22 mouse cellular contexts compared by ENCODE assay signal in genomic region chr1:89998696-89999095, GRCm38 (mm10). TPM values are rescaled to one million over a fixed set of nuclear protein-coding genes. Genes with fewer than 3 reads are reported as not detected.
DNase-seq lines count a peak whose midpoint lies in the region; ATAC-seq and TF ChIP-seq lines count a peak whose summit lies in the region.
"Had no signal": no experiment of that assay in that cellular context is flagged by ENCODE, and none has a peak within 500 bp of the region (broad histone marks: within the 10 kb centered on the region; RNA-seq: fewer than 3 reads in every experiment).

No protein-coding gene starts in this region.

- H3K4me2 ChIP-seq in heart, embryonic 13.5 days: peak overlapping the region; percentile 41
- no peak overlapping the region for H3K4me2 ChIP-seq in neural tube, embryonic 15.5 days
- H3K4me2 ChIP-seq: embryonic facial prominence, embryonic 12.5 days; forebrain, embryonic 15.5 days; hindbrain, embryonic 15.5 days had no signal

- WGBS in heart, adult 2 months: 75% methylated on average over 2 of the region's 2 CpGs
- 36% methylated on average over 2 of the region's 2 CpGs for WGBS in heart, embryonic 13.5 days
- WGBS in neural tube, embryonic 15.5 days: 70% methylated on average over 2 of the region's 2 CpGs

- no peak overlapping the region for H3K9ac ChIP-seq in heart, adult 2 months (ENCODE audit: low read depth, low read length)
- no peak overlapping the region for H3K9ac ChIP-seq in heart, embryonic 13.5 days
- H3K9ac ChIP-seq in neural tube, embryonic 15.5 days (replicated peaks): no peak overlapping the region
- H3K9ac ChIP-seq: embryonic facial prominence, embryonic 12.5 days; forebrain, embryonic 15.5 days; hindbrain, embryonic 15.5 days had no signal

- H3K27me3 ChIP-seq in heart, adult 2 months (ENCODE audit: control insufficient read depth, insufficient read depth, low read length): no peaks in the 10 kb centered on the region
- H3K27me3 ChIP-seq in heart, embryonic 13.5 days (replicated peaks): peaks cover 19% of the 10 kb centered on the region
- peaks cover 20% of the 10 kb centered on the region for H3K27me3 ChIP-seq in neural tube, embryonic 15.5 days (replicated peaks)

- H3K9me3 ChIP-seq in heart, embryonic 13.5 days: no peaks in the 10 kb centered on the region
- no peaks in the 10 kb centered on the region for H3K9me3 ChIP-seq in neural tube, embryonic 15.5 days (replicated peaks)
- H3K9me3 ChIP-seq: embryonic facial prominence, embryonic 12.5 days; forebrain, embryonic 15.5 days; hindbrain, embryonic 15.5 days had no signal

- TF ChIP-seq CTCF in heart, adult 2 months (IDR thresholded peaks at IDR 0.05): no peak

- intact Hi-C loops in heart, adult 2 months (cut with DNase I): no loop called here
- intact Hi-C loops in heart, postnatal 36 days (cut with DNase I): no loop called here

- H3K36me3 ChIP-seq in heart, adult 2 months (ENCODE audit: control insufficient read depth, insufficient read depth, low read length): peaks cover 2% of the 10 kb centered on the region; the same call in 1 of the 2 replicates
- H3K36me3 ChIP-seq in heart, embryonic 13.5 days: no peaks in the 10 kb centered on the region
- no peaks in the 10 kb centered on the region for H3K36me3 ChIP-seq in neural tube, embryonic 15.5 days
- H3K36me3 ChIP-seq: embryonic facial prominence, embryonic 12.5 days; forebrain, embryonic 15.5 days; hindbrain, embryonic 15.5 days had no signal

- no peaks in the 10 kb centered on the region for H3K79me2 ChIP-seq in heart, adult 2 months (replicated peaks; ENCODE audit: control insufficient read depth, insufficient read depth, low read length)

- TF ChIP-seq POLR2A in heart, adult 2 months (IDR thresholded peaks at IDR 0.05; ENCODE audit: insufficient read depth, low read depth, low read length): no peak

- peak overlapping the region; percentile 93 for H3K27ac ChIP-seq in heart, adult 2 months
- peak overlapping the region; percentile 93 for H3K27ac ChIP-seq in heart, embryonic 13.5 days (replicated peaks)
- no peak overlapping the region for H3K27ac ChIP-seq in neural tube, embryonic 15.5 days (replicated peaks)
- H3K27ac ChIP-seq: embryonic facial prominence, embryonic 12.5 days; forebrain, embryonic 15.5 days; hindbrain, embryonic 15.5 days had no signal

- no peak for DNase-seq in heart, adult 2 months
- DNase-seq in heart, postnatal 36 days: no peak
- no peak for DNase-seq in heart, adult 8-10 months (ENCODE audit: low spot score)
- DNase-seq in neural tube, embryonic 10.5 days (ENCODE audit: extremely low spot score, low spot score): peak; percentile 15
- no peak for DNase-seq in right cerebral cortex, postnatal 10 days (ENCODE audit: low spot score in 2 of 2)
- DNase-seq: adrenal gland, postnatal 14 days; cerebellum, adult 11-12 months; cerebellum, adult 9-10 months; cerebellum, postnatal 25 days; gastrocnemius, postnatal 14 days; kidney, adult 2 months had no signal

- no peak for ATAC-seq in heart, embryonic 13.5 days (ENCODE audit: extremely low read depth, insufficient number of reproducible peaks, low FRiP score, low TSS enrichment)
- no peak for ATAC-seq in neural tube, embryonic 15.5 days (ENCODE audit: low FRiP score)
- ATAC-seq: activated CD4-positive, CD25-positive, alpha-beta regulatory T cell, adult 4 months; forebrain, embryonic 15.5 days; intestine, embryonic 16.5 days; Patski had no signal

- H3K4me3 ChIP-seq in heart, adult 2 months: no peak overlapping the region
- H3K4me3 ChIP-seq in heart, embryonic 13.5 days: no peak overlapping the region
- no peak overlapping the region for H3K4me3 ChIP-seq in neural tube, embryonic 15.5 days (replicated peaks)
- H3K4me3 ChIP-seq: embryonic facial prominence, embryonic 12.5 days; forebrain, embryonic 15.5 days; hindbrain, embryonic 15.5 days had no signal

- H3K4me1 ChIP-seq in heart, adult 2 months (ENCODE audit: control insufficient read depth, insufficient read depth, low read length): peaks cover 14% of the 10 kb centered on the region; the same call in 1 of the 2 replicates
- H3K4me1 ChIP-seq in heart, embryonic 13.5 days: peaks cover 55% of the 10 kb centered on the region
- no peaks in the 10 kb centered on the region for H3K4me1 ChIP-seq in neural tube, embryonic 15.5 days
- H3K4me1 ChIP-seq: forebrain, embryonic 15.5 days; hindbrain, embryonic 15.5 days had no signal

- TF ChIP-seq EP300 in heart, adult 2 months (IDR thresholded peaks at IDR 0.05; ENCODE audit: insufficient read depth, low read depth, low read length): no peak

RNA-seq across cellular contexts. Expression of gene Asb18, which starts 15.8 kb away (rescaled TPM):
- 10 to 100 TPM; 20.7 to 22.9 TPM for total RNA-seq in heart, adult 2 months (2021)
- 35.3 and 38.2 TPM in 2 replicates for polyA plus RNA-seq in heart, adult 2 months (2012; rRNA removed)
- total RNA-seq in heart, postnatal 36 days (2021): 10 to 100 TPM; 14.3 to 20.5 TPM
- polyA plus RNA-seq in heart, embryonic 13.5 days (2015; fragmentation: Nextera tagmentation; extraction: Ambion mirVana): 0.56 and 0.70 TPM in 2 replicates
- 10 to 100 TPM; 16.3 to 27.3 (median 23.7) TPM for total RNA-seq in heart, adult 8-10 months (2022)
- polyA plus RNA-seq in neural tube, embryonic 15.5 days (2015; fragmentation: Nextera tagmentation; extraction: Ambion mirVana): 0.64 and 0.72 TPM in 2 replicates
- total RNA-seq: adrenal gland, adult 18-20 months; adrenal gland, postnatal 14 days; CH12.LX had no signal
- polyA plus RNA-seq: activated CD4-positive, CD25-positive, alpha-beta regulatory T cell, adult 4 months; forebrain, embryonic 11.5 days; intestine, embryonic 16.5 days; Patski had no signal
